Mouse (Mus musculus) cortical plate, adult 2 months (tissue): Measurements from ENCODE around the gene Orm3.

Source experiments
- CTCF ChIP-seq: fragments of 200-500 bp; IDR thresholded peaks from 2 replicates; pipeline ENCODE4 v1.5.1; 2011; ENCODE audit warnings: mild to moderate bottlenecking, control low read depth, low read length; ENCODE audit not compliant: insufficient read depth; ENCODE audit errors: extremely low read depth
- POLR2A ChIP-seq: fragments of 200-500 bp; IDR thresholded peaks from 2 replicates; pipeline ENCODE4 v1.6.1; 2011; ENCODE audit warnings: mild to moderate bottlenecking, low read length, control low read depth; ENCODE audit not compliant: insufficient read depth; ENCODE audit errors: extremely low read depth

DNA sequence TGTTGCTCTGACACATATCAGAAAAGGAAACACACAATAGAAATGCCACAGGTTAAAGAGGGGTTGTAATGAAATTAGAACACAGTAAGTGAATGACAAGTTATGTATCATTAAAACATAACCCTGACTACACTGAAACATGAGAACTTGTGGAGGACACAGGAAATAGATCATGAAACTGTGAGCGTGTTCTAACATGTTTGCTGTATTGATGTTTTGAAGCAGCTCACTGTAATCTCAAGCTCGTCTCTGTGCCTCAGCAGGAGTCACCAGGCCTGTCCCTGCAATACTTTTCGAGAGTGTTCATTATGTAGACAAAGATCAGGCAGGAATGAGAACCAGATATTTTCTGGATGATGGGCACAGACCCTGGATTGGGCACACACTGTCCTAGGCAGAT lies 12.4 kb upstream of the Orm3 start:
- TF ChIP-seq CTCF (no peak), POLR2A (no peak)
